Mouse (Mus musculus) MN1 (cell line): ENCODE measurements around the gene Arhgef11.

Experiments
- DNase-seq: peaks from one replicate; pipeline ENCODE4 v3.0.0-alpha.2; 2016; ENCODE audit warnings: low spot score

The Arhgef11 gene

GRCm38 (mm10) chr3:87761408-87762375 lies 144.3 kb downstream of the Arhgef11 start:
- DNase-seq: no peak

DNA sequence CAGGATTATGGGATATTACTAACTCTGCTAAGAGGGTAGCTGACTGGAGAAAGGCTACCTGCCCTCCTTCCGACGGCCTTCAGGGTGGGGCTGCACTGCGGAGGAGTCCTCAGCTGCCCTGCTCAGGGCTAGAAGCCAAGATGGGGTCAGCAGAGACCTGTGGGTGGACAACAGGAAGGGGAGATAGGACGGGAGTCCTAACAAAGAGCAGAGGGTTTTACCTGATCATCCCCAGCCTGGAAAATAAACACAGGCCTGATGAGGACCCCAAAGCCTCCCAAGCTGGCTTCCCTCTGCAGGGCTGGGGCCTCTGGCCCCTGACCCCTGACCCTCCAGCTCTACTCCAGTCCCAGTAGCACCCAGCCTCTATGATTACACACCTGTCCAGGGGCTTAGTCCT lies 145.8 kb downstream of the Arhgef11 start:
- DNase-seq: no peak

DNA sequence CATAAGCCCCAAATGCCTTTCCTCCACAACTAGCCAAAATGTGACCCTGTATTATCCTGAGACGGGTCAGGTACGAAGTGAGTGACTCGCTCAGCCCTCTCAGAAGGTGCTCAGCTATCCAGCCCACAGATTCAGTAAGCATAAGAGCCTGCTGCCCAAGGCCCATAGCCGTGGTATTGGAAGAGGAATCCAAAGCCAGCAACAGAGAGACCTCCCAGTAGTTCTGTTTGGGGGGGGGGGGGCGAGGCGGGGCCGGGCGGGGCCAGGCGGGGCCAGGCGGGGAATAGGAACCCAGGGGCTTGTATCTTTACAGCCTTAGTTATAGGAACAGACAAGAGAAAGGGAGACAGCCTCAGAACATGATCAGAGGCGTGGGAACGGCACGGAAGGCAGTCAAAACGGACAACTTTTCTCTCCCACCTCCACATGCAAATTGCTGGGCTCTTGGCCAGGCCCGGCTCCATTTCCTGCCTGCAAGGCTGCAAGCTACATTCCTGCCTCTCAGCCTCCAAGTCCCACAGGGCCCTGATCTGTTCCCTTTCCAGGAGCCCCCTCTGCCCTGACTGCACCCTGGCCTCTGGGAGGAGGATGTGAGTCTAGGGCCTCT lies 146.4 kb downstream of the Arhgef11 start:
- peak; percentile 73 for DNase-seq

DNA sequence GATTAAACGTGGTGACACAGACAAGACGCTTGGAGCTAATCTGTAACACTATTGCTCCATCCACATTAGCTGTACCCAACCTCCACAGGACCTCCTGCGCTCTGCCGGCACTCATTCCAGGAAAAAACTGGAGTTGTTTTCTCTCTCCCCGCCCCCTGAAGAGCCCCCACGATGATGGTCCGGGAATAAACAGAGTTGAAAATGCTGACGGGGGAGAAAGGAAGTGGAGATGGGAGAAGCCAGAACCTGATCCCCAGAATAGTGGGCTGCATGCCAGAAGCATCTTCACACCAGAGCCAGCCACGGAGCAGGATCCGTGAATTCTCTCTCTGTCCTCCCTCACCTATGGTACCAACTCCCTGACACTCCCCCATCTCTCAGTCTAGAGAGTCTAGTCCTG lies 147.1 kb downstream of the Arhgef11 start:
- DNase-seq: peak; percentile 32

DNA sequence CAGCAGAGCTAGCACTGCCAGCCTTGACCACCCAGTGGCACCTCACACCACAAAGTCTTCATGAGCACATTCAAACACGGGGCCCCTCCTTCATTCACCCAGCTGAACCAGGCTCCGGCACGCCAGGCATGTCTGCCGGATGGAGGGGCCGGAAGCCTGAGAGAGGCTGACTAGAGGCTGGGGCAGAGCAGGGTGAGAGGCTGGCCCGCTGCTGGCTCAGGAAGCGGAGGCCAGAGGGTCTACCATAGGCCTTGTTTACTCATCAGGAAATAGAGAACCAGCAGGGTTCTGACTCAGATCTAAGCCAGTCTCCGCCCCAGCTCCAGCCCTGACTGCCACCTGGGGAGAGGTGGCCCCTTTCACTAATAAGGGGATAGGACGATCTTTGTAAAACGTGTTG lies 147.7 kb downstream of the Arhgef11 start:
- peak; percentile 28 for DNase-seq

- DNase-seq: no peak
Measured at GRCm38 (mm10) chr3:87765631-87766283, 148.4 kb downstream of the Arhgef11 start.

DNA sequence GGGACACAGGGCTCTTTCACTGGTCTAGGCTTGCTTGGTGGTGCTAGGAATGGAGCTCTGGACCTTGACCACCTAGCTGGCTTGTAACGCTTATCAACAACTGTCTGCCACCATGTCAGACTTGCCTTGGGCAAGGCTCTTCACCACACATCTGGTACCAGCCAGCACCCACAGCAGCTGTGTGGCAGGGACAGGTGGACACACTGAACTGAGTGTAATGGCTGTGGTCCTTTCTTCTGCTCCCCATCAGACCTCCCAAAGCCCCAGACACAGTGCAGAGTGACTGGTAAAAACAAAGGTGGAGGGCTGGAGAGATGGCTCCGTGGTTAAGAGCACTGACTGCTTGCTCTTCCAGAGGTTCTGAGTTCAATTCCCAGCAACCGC lies 148.9 kb downstream of the Arhgef11 start:
- DNase-seq: no peak

DNA sequence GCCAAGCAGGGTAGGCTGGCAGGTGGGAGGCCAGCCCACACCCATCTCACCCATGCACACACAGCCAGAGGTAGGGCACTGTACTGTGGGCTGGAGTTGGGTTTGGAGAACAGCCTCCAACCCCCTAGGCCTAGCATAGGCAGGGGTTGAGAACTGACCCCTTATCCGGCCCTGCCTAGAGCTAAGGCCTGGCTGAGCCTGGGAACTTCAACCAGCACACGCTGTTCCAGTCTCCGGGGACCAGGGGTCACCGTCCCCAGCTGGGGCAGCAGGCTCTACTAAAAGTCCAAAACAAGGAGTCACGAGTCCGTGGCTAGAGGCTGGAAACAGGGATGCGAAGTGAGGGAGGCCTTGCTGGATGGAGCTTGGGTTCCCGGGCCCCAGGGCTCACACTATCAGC lies 150.4 kb downstream of the Arhgef11 start:
- no peak for DNase-seq

DNA sequence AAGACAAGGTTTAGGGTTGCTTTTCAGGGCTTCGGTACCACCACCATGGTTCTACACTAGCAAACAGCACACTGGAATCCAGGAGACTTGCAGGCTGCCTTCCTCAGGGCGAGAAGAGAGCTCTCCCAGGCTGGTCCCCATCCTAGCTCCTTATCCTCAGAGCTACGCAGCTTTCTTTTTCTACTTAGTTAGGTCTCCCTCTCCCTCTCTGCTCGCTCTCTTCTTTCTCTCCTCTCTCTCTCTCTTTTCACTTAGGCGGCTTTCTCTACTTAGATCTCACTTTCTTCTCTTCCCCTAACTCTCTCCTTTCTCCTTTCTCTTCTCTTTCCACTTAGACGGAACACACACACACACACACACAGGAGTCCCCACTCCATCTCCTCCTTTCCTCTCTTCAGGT lies 151.1 kb downstream of the Arhgef11 start:
- DNase-seq: no peak

- peak; percentile 86 for DNase-seq
Measured at GRCm38 (mm10) chr3:87768844-87769243, 151.5 kb downstream of the Arhgef11 start.

GRCm38 (mm10) chr3:87769506-87769905 lies 152.1 kb downstream of the Arhgef11 start:
- DNase-seq: no peak

DNA sequence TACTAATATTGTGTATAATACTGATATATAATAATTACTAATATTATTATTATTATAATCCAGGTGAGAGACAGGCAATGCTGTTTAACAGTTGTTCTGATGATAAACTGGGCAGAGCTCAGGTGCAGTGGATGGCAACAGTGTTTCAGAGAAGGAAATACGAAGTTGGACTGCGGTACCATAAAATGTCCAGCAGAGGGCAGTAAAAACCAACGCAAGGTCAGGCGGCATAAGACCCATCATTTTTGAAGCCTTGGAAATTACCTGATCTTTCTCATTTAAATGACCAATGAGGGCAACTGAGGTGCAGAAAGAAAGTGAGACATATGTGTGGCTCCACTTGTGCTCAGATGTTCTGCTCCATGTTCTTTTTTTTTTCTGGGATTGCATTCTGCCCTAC lies 152.9 kb downstream of the Arhgef11 start:
- peak; percentile 87 for DNase-seq

- DNase-seq: no peak
Measured at GRCm38 (mm10) chr3:87771088-87771487, 153.7 kb downstream of the Arhgef11 start.

DNA sequence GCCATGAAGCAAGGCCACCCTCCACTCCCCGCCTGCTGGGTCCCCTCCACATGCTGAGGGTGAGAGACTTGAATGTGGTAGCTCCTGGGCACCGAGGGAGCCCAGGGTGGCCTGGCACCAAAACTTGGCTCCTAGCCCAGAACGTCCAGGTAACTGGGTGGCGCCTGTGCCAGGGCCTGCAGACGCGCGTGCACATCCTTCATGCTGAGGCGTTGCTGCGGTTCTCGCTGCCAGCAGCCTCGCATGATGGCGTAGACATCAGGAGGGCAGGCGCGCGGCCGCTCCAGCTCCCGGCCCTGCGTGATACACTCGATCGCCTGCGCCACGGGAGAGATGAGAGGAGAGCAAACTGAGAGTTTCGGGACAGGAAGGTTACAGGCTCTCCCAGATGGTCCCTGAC lies 160.9 kb downstream of the Arhgef11 start:
- peak; percentile 37 for DNase-seq

- DNase-seq: no peak
Measured at GRCm38 (mm10) chr3:87779086-87779485, 161.7 kb downstream of the Arhgef11 start.

- DNase-seq: no peak
Measured at GRCm38 (mm10) chr3:87783282-87784023, 166.1 kb downstream of the Arhgef11 start.

DNA sequence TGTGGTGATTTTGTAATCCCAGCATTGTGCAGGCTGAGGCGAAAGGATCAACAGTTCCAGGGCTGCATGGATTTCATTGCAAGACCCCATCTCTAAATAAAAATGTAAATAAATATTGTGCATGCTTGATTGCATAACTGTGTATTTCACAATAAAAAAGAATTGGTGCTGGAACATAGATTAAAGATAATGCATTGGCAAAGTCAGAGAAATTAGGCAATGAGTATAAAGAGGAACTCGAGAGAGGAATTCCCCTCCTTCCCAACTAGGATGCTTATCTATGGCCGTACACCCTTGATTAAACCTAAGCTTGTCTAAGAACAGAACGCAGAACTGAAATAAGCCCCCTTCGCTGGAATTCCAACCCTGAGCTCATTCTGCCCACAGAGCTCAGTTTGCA lies 167.8 kb downstream of the Arhgef11 start:
- no peak for DNase-seq

DNA sequence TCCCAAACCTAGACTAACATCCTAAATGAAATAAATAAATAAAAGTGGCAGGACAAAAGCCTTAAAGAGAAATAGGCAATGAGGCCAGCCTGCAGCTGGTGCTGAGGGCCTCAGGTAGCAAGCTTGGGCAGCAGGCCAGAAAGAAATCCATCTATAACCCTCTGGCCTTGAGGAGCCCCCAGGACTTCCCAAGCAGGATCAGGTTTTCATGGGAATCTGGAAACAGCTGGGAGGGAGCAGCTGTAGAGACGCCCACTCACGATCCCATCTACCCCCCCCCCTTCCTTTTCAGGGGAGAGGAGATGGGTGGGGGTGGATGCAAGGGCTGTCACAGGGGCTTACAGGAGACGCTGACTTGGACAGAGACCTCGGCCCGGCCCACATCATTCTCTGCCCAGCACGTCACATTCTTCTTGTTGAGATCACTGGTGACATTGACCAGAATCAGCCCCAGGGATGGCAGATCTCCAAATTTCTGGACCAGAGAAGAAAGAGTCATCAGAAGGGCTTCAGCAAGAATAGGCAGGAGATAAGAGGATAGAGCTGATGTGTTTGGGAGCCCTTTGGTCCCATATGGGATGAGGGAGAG lies 168.4 kb downstream of the Arhgef11 start:
- peak; percentile 92 for DNase-seq
